In genomic region chr17:23721886-23722285, GRCm38 (mm10) we compare ENCODE assay signal across 33 mouse cellular contexts. TPM values are rescaled to one million over a fixed set of nuclear protein-coding genes. Genes with fewer than 3 reads are reported as not detected.
"Had no signal": no experiment of that assay in that cellular context is flagged by ENCODE, and none has a peak within 500 bp of the region (broad histone marks: within the 10 kb centered on the region; RNA-seq: fewer than 3 reads in every experiment).

No protein-coding gene starts in this region.

- H3K9ac ChIP-seq: heart, embryonic 15.5 days; hindbrain, embryonic 15.5 days; kidney, embryonic 15.5 days; limb, embryonic 12.5 days; liver, embryonic 12.5 days; liver, embryonic 14.5 days had no signal

- H3K27me3 ChIP-seq: hindbrain, embryonic 15.5 days; kidney, embryonic 15.5 days had no signal

- DNase-seq: gastrocnemius, postnatal 14 days; gastrocnemius, postnatal 36 days; heart, adult 11 months; heart, adult 2 months; heart, postnatal 14 days; heart, postnatal 36 days; kidney, adult 11 months; kidney, postnatal 14 days; kidney, postnatal 36 days; layer of hippocampus, adult 9-11 months; layer of hippocampus, postnatal 36 days; left cerebral cortex, postnatal 4 days had no signal

- ATAC-seq: hindbrain, postnatal 0 days; intestine, embryonic 16.5 days; liver, embryonic 12.5 days had no signal

- H3K4me3 ChIP-seq: heart, adult 2 months; heart, embryonic 13.5 days; heart, embryonic 15.5 days; hindbrain, embryonic 13.5 days; hindbrain, embryonic 15.5 days; kidney, embryonic 15.5 days; limb, embryonic 12.5 days; liver, embryonic 12.5 days had no signal

- H3K36me3 ChIP-seq: heart, embryonic 13.5 days; heart, embryonic 15.5 days; hindbrain, embryonic 13.5 days; hindbrain, embryonic 15.5 days; kidney, embryonic 15.5 days; limb, embryonic 12.5 days; liver, embryonic 12.5 days had no signal

- H3K27ac ChIP-seq: heart, adult 2 months; heart, embryonic 13.5 days; heart, embryonic 15.5 days; hindbrain, embryonic 13.5 days; hindbrain, embryonic 15.5 days; hindbrain, postnatal 0 days; kidney, embryonic 15.5 days; kidney, postnatal 0 days; limb, embryonic 12.5 days; liver, embryonic 12.5 days; liver, embryonic 14.5 days had no signal

- H3K9me3 ChIP-seq: heart, embryonic 13.5 days; heart, embryonic 15.5 days; hindbrain, embryonic 13.5 days; hindbrain, embryonic 15.5 days; kidney, embryonic 15.5 days; limb, embryonic 12.5 days; liver, embryonic 12.5 days had no signal

- H3K4me2 ChIP-seq: heart, embryonic 11.5 days; heart, embryonic 13.5 days; heart, embryonic 15.5 days; hindbrain, embryonic 13.5 days; hindbrain, embryonic 15.5 days; kidney, embryonic 15.5 days; limb, embryonic 12.5 days; liver, embryonic 12.5 days had no signal

RNA-seq across cellular contexts. Expression of gene 1520401A03Rik, which starts 0.7 kb away (rescaled TPM):
- total RNA-seq: gastrocnemius, adult 8-10 months; gastrocnemius, postnatal 36 days; heart, adult 2 months; heart, postnatal 14 days; heart, postnatal 36 days; hematopoietic stem cell, adult 5-6 weeks; hindbrain, postnatal 0 days; layer of hippocampus, postnatal 36 days; left cerebral cortex, postnatal 25 days; liver, adult 2 months had no signal
- polyA plus RNA-seq: heart, adult 2 months; heart, embryonic 15.5 days; heart, postnatal 0 days; intestine, embryonic 16.5 days; kidney, adult 2 months; liver, adult 2 months had no signal

RNA-seq across cellular contexts. Expression of gene Kremen2, which starts 23.7 kb away (rescaled TPM):
- total RNA-seq: gastrocnemius, adult 8-10 months; gastrocnemius, postnatal 14 days; gastrocnemius, postnatal 36 days; heart, adult 2 months; heart, postnatal 14 days; heart, postnatal 36 days; hematopoietic stem cell, adult 5-6 weeks; liver, adult 2 months had no signal
- polyA plus RNA-seq: heart, postnatal 0 days; liver, embryonic 16.5 days had no signal

RNA-seq across cellular contexts. Expression of gene Cldn9, which starts 38.1 kb away (rescaled TPM):
- total RNA-seq: gastrocnemius, postnatal 36 days; heart, adult 2 months; heart, postnatal 14 days; heart, postnatal 36 days; hematopoietic stem cell, adult 5-6 weeks; layer of hippocampus, adult 18-20 months; left cerebral cortex, postnatal 10 days; liver, adult 2 months had no signal
- polyA plus RNA-seq: heart, adult 2 months; heart, postnatal 0 days; liver, adult 2 months; liver, embryonic 16.5 days had no signal
